Mouse (Mus musculus): ENCODE data around the gene Tor1b. TPM values are rescaled to one million over a fixed set of nuclear protein-coding genes. Genes with fewer than 3 reads are reported as not detected.
"Not testable (repeated sequence)": the region's sequence is repeated elsewhere in the genome, so short reads cannot be mapped to it uniquely, and the experiment has no call there.

Gene Tor1b
- polyA plus RNA-seq, 1 experiment, result 41.7 TPM

DNA sequence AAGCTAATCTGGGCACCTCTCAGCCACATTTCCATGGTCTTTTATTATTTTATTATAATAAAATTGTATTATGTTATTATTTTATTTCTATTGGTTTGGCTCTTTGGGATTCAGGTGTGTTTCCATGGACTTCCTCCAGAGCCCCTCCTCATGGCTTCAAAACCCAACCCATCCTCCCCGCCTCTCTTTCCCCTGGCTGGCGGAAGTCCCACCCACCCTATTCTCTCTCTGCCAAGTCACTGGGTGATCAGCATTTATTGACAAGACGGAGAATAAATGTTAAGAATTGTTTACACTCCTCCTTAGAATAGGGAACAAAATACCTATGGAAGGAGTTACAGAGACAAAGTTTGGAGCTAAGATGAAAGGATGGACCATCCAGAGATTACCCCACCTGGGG, 16.0 kb upstream of the Tor1b start:
- TF ChIP-seq CTCF (IDR thresholded peaks at IDR 0.05; ENCODE audit: borderline replicate concordance, control insufficient read depth, extremely low read depth, insufficient read depth, low read length, poor library complexity), result no peak
- no peak for TF ChIP-seq POLR2A (IDR thresholded peaks at IDR 0.05; ENCODE audit: control insufficient read depth, extremely low read depth, insufficient read depth, low read length, poor library complexity)
- H3K27ac ChIP-seq (ENCODE audit: control insufficient read depth, insufficient read depth, low read length), result no peak overlapping the region
- whole genome bisulfite sequencing, result 95% methylated on average over 3 of the region's 3 CpGs
- H3K36me3 ChIP-seq (ENCODE audit: control insufficient read depth, insufficient read depth, low read length), result no peaks in the 10 kb centered on the region
- no peak for DNase-seq
- no peaks in the 10 kb centered on the region for H3K4me1 ChIP-seq (replicated peaks; ENCODE audit: control insufficient read depth, insufficient read depth, low read length)
- no peaks in the 10 kb centered on the region for H3K27me3 ChIP-seq (ENCODE audit: control insufficient read depth, insufficient read depth, low read length)
- no peak overlapping the region for H3K4me3 ChIP-seq (ENCODE audit: control insufficient read depth, insufficient read depth, low read length)

DNA sequence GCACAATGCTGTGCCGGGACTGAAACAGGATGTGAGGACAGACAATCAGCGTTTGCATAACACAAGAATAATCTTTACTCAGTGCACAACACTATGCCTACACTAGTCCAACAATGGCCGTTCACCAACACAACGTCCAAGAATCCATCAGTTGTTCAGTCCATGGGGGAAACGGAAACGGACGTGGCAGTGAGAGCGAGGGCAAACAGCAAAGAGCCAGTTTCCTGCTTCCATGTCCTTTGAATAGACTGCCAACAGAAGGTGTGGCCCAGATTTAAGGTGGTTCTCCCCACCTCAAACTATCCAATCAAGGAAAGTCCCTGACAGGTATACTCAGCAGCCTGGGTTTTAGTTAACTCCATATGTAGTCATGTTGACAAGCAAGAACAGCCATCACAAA, 15.0 kb upstream of the Tor1b start:
- H3K27ac ChIP-seq (ENCODE audit: control insufficient read depth, insufficient read depth, low read length), result no peak overlapping the region
- no peaks in the 10 kb centered on the region for H3K27me3 ChIP-seq (ENCODE audit: control insufficient read depth, insufficient read depth, low read length)
- 80% methylated on average over 8 of the region's 8 CpGs for WGBS
- no peak overlapping the region for H3K4me3 ChIP-seq (ENCODE audit: control insufficient read depth, insufficient read depth, low read length)
- 0 out of 2 replicates have a peak, but pooled peaks cover 2% of the 10 kb centered on the region for H3K4me1 ChIP-seq (replicated peaks; ENCODE audit: control insufficient read depth, insufficient read depth, low read length)
- no peaks in the 10 kb centered on the region for H3K36me3 ChIP-seq (ENCODE audit: control insufficient read depth, insufficient read depth, low read length)
- TF ChIP-seq POLR2A (IDR thresholded peaks at IDR 0.05; ENCODE audit: control insufficient read depth, extremely low read depth, insufficient read depth, low read length, poor library complexity) (no peak), CTCF (IDR thresholded peaks at IDR 0.05; ENCODE audit: borderline replicate concordance, control insufficient read depth, extremely low read depth, insufficient read depth, low read length, poor library complexity) (no peak)
- no peak for DNase-seq

DNA sequence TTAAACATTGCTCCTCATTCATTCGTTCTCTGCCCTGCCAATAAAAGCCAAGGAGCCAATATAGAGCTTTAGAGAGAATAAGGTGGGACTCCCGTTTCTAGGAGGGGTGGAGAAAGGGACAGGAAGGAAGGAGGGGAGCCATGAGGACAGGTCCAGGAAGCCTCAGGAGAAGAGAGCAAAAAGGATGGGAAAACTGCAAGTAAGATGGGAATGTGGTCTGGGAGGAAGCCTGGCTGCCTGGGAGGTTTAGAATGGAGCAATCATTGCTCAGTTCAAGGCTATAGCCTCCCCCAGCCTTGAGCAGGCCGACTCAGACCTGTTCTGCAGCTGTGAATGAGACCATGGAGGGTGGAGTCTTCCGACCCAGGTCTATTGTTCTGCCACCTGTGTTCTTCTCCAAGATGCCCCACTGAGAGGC, 14.2 kb upstream of the Tor1b start:
- H3K27me3 ChIP-seq (ENCODE audit: control insufficient read depth, insufficient read depth, low read length), result no peaks in the 10 kb centered on the region
- no peak overlapping the region for H3K27ac ChIP-seq (ENCODE audit: control insufficient read depth, insufficient read depth, low read length)
- H3K36me3 ChIP-seq (ENCODE audit: control insufficient read depth, insufficient read depth, low read length), result no peaks in the 10 kb centered on the region
- H3K4me1 ChIP-seq (replicated peaks; ENCODE audit: control insufficient read depth, insufficient read depth, low read length), result 0 out of 2 replicates have a peak, but pooled peaks cover 2% of the 10 kb centered on the region
- no peak for DNase-seq
- TF ChIP-seq POLR2A (IDR thresholded peaks at IDR 0.05; ENCODE audit: control insufficient read depth, extremely low read depth, insufficient read depth, low read length, poor library complexity) (no peak), CTCF (IDR thresholded peaks at IDR 0.05; ENCODE audit: borderline replicate concordance, control insufficient read depth, extremely low read depth, insufficient read depth, low read length, poor library complexity) (no peak)
- H3K4me3 ChIP-seq (ENCODE audit: control insufficient read depth, insufficient read depth, low read length), result no peak overlapping the region
- WGBS, result 77% methylated on average over 4 of the region's 4 CpGs

DNA sequence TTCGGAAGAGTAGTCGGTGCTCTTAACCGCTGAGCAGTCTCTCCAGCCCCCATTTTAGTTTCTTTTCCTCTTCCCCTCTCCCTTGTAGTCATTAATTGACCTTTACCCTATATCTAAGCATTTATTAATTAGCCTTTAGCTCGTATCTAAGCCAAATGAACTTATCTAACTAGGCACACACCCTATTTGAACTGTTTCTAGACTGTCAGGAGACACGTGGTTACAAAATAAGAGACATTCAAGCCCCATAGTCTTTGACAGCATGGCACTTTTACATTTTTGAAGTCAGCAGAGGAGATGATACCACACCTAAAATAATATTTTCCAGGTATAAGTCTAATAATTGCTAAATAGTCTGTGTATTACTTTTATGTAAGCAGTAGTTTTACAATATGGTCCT, 11.2 kb upstream of the Tor1b start:
- 88% methylated on average over 5 of the region's 5 CpGs for WGBS
- TF ChIP-seq CTCF (IDR thresholded peaks at IDR 0.05; ENCODE audit: borderline replicate concordance, control insufficient read depth, extremely low read depth, insufficient read depth, low read length, poor library complexity) (no peak), POLR2A (IDR thresholded peaks at IDR 0.05; ENCODE audit: control insufficient read depth, extremely low read depth, insufficient read depth, low read length, poor library complexity) (no peak)
- Histone ChIP-seq H3K27ac (ENCODE audit: control insufficient read depth, insufficient read depth, low read length) (no peak overlapping the region), H3K4me3 (ENCODE audit: control insufficient read depth, insufficient read depth, low read length) (no peak overlapping the region), H3K4me1 (replicated peaks; ENCODE audit: control insufficient read depth, insufficient read depth, low read length) (0 out of 2 replicates have a peak, but pooled peaks cover 2% of the 10 kb centered on the region), H3K36me3 (ENCODE audit: control insufficient read depth, insufficient read depth, low read length) (no peaks in the 10 kb centered on the region), H3K27me3 (ENCODE audit: control insufficient read depth, insufficient read depth, low read length) (no peaks in the 10 kb centered on the region)
- no peak for DNase-seq

DNA sequence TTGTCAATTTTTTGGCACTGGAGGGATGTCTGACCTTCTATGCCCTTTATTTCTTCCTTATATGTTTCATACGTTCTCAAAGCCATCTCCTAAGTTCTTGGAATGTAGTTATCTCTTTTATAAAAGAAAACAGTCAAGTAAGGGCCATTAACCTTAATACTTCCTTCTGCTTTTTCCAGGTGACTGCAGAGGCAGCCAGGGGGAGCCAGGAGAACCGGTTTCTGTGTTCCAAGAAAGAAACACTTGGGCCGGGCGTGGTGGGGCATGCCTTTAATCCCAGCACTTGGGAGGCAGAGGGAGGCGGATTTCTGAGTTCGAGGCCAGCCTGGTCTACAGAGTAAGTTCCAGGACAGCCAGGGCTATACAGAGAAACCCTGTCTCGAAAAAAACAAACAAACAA, 10.6 kb upstream of the Tor1b start:
- H3K27ac ChIP-seq (ENCODE audit: control insufficient read depth, insufficient read depth, low read length); H3K27me3 ChIP-seq (ENCODE audit: control insufficient read depth, insufficient read depth, low read length); H3K36me3 ChIP-seq (ENCODE audit: control insufficient read depth, insufficient read depth, low read length); DNase-seq; H3K4me3 ChIP-seq (ENCODE audit: control insufficient read depth, insufficient read depth, low read length); H3K4me1 ChIP-seq (replicated peaks; ENCODE audit: control insufficient read depth, insufficient read depth, low read length): not testable (repeated sequence)
- 15% methylated on average over 7 of the region's 7 CpGs for WGBS

DNA sequence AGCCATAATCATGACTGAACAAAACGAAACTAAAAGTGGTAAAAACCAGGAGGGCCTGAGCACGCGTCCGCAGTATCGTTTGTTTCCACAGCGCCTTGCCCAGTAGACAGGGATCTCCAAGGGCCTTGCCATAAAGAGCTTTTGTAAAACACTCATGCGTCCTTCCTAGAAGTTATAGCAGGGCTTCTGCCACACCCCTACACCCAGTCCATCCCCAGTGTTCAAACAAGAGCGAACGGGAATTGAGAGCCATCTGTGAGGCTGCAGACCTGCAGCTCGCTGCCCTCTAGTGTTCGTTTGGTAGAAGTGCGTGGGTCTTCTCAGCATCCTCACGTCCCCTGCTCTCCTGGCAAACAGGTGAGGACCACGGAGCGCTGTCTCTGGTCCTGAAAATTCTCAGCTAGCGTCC, 10.2 kb upstream of the Tor1b start:
- Histone ChIP-seq H3K36me3 (ENCODE audit: control insufficient read depth, insufficient read depth, low read length) (no peaks in the 10 kb centered on the region), H3K4me1 (replicated peaks; ENCODE audit: control insufficient read depth, insufficient read depth, low read length) (0 out of 2 replicates have a peak, but pooled peaks cover 2% of the 10 kb centered on the region), H3K27ac (ENCODE audit: control insufficient read depth, insufficient read depth, low read length) (no peak overlapping the region), H3K27me3 (ENCODE audit: control insufficient read depth, insufficient read depth, low read length) (no peaks in the 10 kb centered on the region), H3K4me3 (ENCODE audit: control insufficient read depth, insufficient read depth, low read length) (peak overlapping the region; percentile 77)
- peak; percentile 94 for TF ChIP-seq CTCF (IDR thresholded peaks at IDR 0.05; ENCODE audit: borderline replicate concordance, control insufficient read depth, extremely low read depth, insufficient read depth, low read length, poor library complexity)
- TF ChIP-seq POLR2A (IDR thresholded peaks at IDR 0.05; ENCODE audit: control insufficient read depth, extremely low read depth, insufficient read depth, low read length, poor library complexity), result no peak
- 2% methylated on average over 16 of the region's 16 CpGs for whole genome bisulfite sequencing
- peak; percentile 73 for DNase-seq

DNA sequence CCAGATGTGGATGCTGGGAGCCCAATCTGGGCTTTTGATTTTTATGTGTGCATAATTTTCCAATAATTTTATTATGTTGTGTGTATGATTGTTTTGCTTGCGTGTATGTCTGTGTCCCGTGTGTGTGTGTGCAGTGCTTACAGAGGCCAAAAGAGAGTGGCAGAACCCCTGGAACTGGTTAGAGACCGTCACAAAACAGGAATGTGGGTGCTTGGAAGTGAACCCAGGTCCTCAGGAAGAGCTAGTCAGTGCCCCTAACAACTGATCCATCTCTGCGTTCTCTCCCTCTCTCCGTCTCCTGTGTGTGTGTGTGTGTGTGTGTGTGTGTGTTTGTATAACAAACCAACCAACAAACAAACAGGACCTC, 319 bp upstream of the Tor1b start:
- TF ChIP-seq CTCF (IDR thresholded peaks at IDR 0.05; ENCODE audit: borderline replicate concordance, control insufficient read depth, extremely low read depth, insufficient read depth, low read length, poor library complexity) (no peak), POLR2A (IDR thresholded peaks at IDR 0.05; ENCODE audit: control insufficient read depth, extremely low read depth, insufficient read depth, low read length, poor library complexity) (no peak)
- Histone ChIP-seq H3K27ac (ENCODE audit: control insufficient read depth, insufficient read depth, low read length) (no peak overlapping the region), H3K4me1 (replicated peaks; ENCODE audit: control insufficient read depth, insufficient read depth, low read length) (peaks cover 19% of the 10 kb centered on the region), H3K36me3 (ENCODE audit: control insufficient read depth, insufficient read depth, low read length) (peaks cover 12% of the 10 kb centered on the region), H3K4me3 (ENCODE audit: control insufficient read depth, insufficient read depth, low read length) (no peak overlapping the region), H3K27me3 (ENCODE audit: control insufficient read depth, insufficient read depth, low read length) (no peaks in the 10 kb centered on the region)
- 50% methylated on average over 5 of the region's 5 CpGs for WGBS
- no peak for DNase-seq

Data from thymus, adult 2 months (tissue).